Mouse (Mus musculus): ENCODE results near the gene Rtp2. TPM values are rescaled to one million over a fixed set of nuclear protein-coding genes. Genes with fewer than 3 reads are reported as not detected.

The Rtp2 gene
- not detected for polyA plus RNA-seq (2014; fragmentation: Illumina TruSeq; extraction: RNeasy Lipid Tissue Mini Kit (QIAGEN cat#74804); ENCODE audit: low read depth, low replicate concordance)

GRCm38 (mm10) chr16:23932294-23932693 lies at the start of gene Rtp2:
Gene Rtp2 (minus strand): TSS chr16:23932394.

GRCm38 (mm10) chr16:23890636-23891035 lies 41.6 kb downstream of the Rtp2 start, which contains the start of gene Sst:
Gene Sst (minus strand): TSS chr16:23890958.

Other genes with a start within 250 kb of the Rtp2 start
- gene Sst, start 41.4 kb downstream of the Rtp2 start, polyA plus RNA-seq (2014; fragmentation: Illumina TruSeq; extraction: RNeasy Lipid Tissue Mini Kit (QIAGEN cat#74804); ENCODE audit: low read depth, low replicate concordance) = not detected
- not detected for gene Gm37419, start 56.1 kb upstream of the Rtp2 start, polyA plus RNA-seq (2014; fragmentation: Illumina TruSeq; extraction: RNeasy Lipid Tissue Mini Kit (QIAGEN cat#74804); ENCODE audit: low read depth, low replicate concordance)
- gene Bcl6, start 56.5 kb upstream of the Rtp2 start, polyA plus RNA-seq (2014; fragmentation: Illumina TruSeq; extraction: RNeasy Lipid Tissue Mini Kit (QIAGEN cat#74804); ENCODE audit: low read depth, low replicate concordance) = 0.99 TPM